Mouse (Mus musculus) embryonic facial prominence, embryonic 10.5 days (tissue): ENCODE data around the gene Gjc2. TPM values are rescaled to one million over a fixed set of nuclear protein-coding genes. Genes with fewer than 3 reads are reported as not detected.

Experiments
- DNase-seq: peaks from one replicate; pipeline ENCODE4 v3.0.0-alpha.2; 2017; ENCODE audit warnings: low spot score
- H3K27ac ChIP-seq: fragments of 300-500 bp; sonication (generic); replicated peaks from 2 replicates; pipeline ENCODE4 v1.5.1; 2016; ENCODE audit warnings: mild to moderate bottlenecking
- H3K27me3 ChIP-seq: fragments of 300-500 bp; sonication (generic); replicated peaks from 2 replicates; pipeline ENCODE4 v1.6.1; 2016; ENCODE audit warnings: low read depth, mild to moderate bottlenecking; ENCODE audit not compliant: poor library complexity, severe bottlenecking
- H3K36me3 ChIP-seq: fragments of 300-500 bp; sonication (generic); replicated peaks from 2 replicates; pipeline ENCODE4 v1.6.1; 2016; ENCODE audit warnings: mild to moderate bottlenecking, moderate library complexity
- H3K4me1 ChIP-seq: fragments of 300-500 bp; sonication (generic); 2 replicates; pipeline ENCODE4 v1.6.1; 2016
- H3K4me3 ChIP-seq: fragments of 300-500 bp; sonication (generic); 2 replicates; pipeline ENCODE4 v1.5.1; 2016; ENCODE audit warnings: mild to moderate bottlenecking, moderate library complexity
- H3K9me3 ChIP-seq: fragments of 300-500 bp; sonication (generic); 2 replicates; pipeline ENCODE4 v1.6.1; 2016; ENCODE audit warnings: mild to moderate bottlenecking
- WGBS: fragments of 180-500 bp; shearing (Covaris S2); methylation state at CpG from one replicate; pipeline ENCODE4 v1.1.7; 2016; 5-methylcytosine and 5-hydroxymethylcytosine counted together
- polyA plus RNA-seq: library from polyadenylated mRNA; unstranded; fragments of >200 nt; fragmentation: Nextera tagmentation; extraction: Ambion mirVana; gene quantifications from 2 replicates; pipeline ENCODE4 v1.2.1, GENCODE M21; 2016

Gjc2 gene
- polyA plus RNA-seq, 1 experiment from 2014 or later = 0.15 TPM

GRCm38 (mm10) chr11:59201216-59202002 lies 18.4 kb upstream of the Gjc2 start:
- DNase-seq = no peak
- Histone ChIP-seq H3K4me1 (peaks cover 17% of the 10 kb centered on the region), H3K27me3 (no peaks in the 10 kb centered on the region), H3K4me3 (peak overlapping the region; percentile 83), H3K36me3 (peaks cover 43% of the 10 kb centered on the region), H3K27ac (peak overlapping the region; percentile 85), H3K9me3 (no peaks in the 10 kb centered on the region)
- WGBS = 36% methylated on average over 16 of the region's 16 CpGs

DNA sequence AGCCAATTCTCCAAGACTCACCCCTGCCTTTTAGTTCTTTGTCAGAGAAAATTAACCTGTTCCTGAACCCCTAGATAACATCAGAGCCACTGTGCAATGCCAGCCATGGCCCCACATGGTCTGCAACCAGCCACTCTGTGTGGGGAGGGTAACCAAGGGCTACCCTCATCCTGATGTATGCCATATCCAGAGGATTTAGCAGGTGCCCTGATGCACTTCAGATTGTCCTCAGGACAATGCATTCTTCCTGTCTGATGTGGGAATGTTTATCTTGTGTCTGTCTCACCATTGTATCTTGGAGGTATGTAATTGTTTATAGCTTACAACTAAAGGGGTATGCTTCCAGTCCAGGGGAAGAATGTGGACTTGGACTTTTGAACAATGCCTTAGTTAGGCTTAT lies 13.2 kb upstream of the Gjc2 start:
- peaks cover 5% of the 10 kb centered on the region for H3K4me1 ChIP-seq
- H3K4me3 ChIP-seq = no peak overlapping the region
- no peaks in the 10 kb centered on the region for H3K9me3 ChIP-seq
- H3K36me3 ChIP-seq = peaks cover 18% of the 10 kb centered on the region
- no peak overlapping the region for H3K27ac ChIP-seq
- no peak for DNase-seq
- H3K27me3 ChIP-seq = no peaks in the 10 kb centered on the region

DNA sequence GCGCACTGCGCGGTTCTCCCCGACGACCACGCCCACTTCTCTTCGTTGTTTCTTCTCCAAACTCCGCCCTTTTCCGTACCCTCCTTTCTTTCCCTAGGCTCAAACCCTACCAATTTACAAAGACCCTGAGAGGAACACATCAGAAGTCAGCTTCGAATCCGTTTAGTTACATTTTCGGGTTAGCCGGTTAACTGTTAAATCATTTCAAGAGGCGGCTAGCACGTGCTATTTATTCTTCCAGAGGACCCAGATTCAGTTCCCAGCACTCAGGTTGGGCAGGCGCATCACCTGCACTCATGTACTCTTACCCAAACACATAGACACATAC lies 9.0 kb upstream of the Gjc2 start, which contains the start of gene Guk1:
TSS of gene Guk1 (minus strand) at position 154 of the 328 bp plus-strand sequence.
- H3K27ac ChIP-seq = peak within 1 kb of the TSS; percentile 87
- no peaks in the 10 kb centered on the region for H3K9me3 ChIP-seq
- 6% methylated on average over 16 of the region's 16 CpGs for WGBS
- peaks cover 12% of the 10 kb centered on the region for H3K4me1 ChIP-seq
- H3K4me3 ChIP-seq = peak within 1 kb of the TSS; percentile 75
- no peaks in the 10 kb centered on the region for H3K27me3 ChIP-seq
- 0 out of 2 replicates have a peak, but pooled peaks cover 3% of the 10 kb centered on the region for H3K36me3 ChIP-seq
- no peak for DNase-seq

- peaks cover 12% of the 10 kb centered on the region for H3K4me1 ChIP-seq
- WGBS = under 1% methylated on average over 59 of the region's 59 CpGs
- H3K9me3 ChIP-seq = no peaks in the 10 kb centered on the region
- peak; percentile 93 for DNase-seq
- peak overlapping the region; percentile 75 for H3K4me3 ChIP-seq
- H3K27ac ChIP-seq = peak overlapping the region; percentile 87
- no peaks in the 10 kb centered on the region for H3K27me3 ChIP-seq
- peaks cover 9% of the 10 kb centered on the region for H3K36me3 ChIP-seq
Measured at GRCm38 (mm10) chr11:59191231-59192058, 8.4 kb upstream of the Gjc2 start.

DNA sequence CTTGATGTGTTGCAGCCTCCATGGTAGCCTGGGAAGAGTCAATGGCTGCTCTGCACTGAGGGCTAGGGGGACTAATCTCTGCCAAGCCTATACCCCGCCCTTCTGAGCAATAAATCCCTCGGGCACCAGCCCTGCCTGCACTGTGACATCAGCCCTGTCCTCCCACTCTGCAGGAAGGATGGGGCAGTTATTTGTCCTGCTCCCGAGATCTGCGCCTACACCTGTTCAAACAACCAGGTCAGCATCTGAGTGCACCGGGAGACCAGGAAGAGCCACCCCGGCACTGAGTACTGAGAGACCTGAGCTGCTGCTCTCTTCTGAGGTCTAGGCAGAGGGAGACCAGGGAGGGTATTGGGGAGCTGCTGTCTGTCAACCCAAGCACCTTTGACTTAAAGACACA lies 4.7 kb upstream of the Gjc2 start:
- Histone ChIP-seq H3K27ac (no peak overlapping the region), H3K27me3 (no peaks in the 10 kb centered on the region), H3K36me3 (peaks cover 47% of the 10 kb centered on the region), H3K4me3 (no peak overlapping the region), H3K9me3 (no peaks in the 10 kb centered on the region), H3K4me1 (peaks cover 12% of the 10 kb centered on the region)
- 88% methylated on average over 6 of the region's 6 CpGs for WGBS
- DNase-seq = no peak

DNA sequence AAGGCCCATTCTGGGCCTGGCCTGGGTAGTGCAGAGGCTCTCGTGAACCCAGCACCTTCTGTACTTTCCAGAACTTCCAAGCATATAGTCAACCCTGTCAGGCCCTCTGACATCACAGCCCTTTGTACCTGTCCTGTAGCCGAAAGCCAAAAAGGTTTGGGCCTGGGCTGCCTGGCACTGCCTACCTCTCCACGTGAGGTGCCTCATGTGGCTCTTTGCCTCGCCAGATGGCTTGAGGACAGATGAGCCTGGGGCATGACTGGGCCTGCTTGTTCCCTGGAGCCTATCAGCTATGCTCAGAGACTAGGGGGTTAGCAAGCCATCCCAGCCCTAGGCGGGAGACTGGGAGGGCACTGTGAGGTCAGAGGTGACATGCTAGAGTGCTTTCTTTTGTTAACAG lies 2.5 kb upstream of the Gjc2 start:
- DNase-seq = no peak
- Histone ChIP-seq H3K4me3 (no peak overlapping the region), H3K27me3 (0 out of 2 replicates have a peak, but pooled peaks cover 10% of the 10 kb centered on the region), H3K27ac (no peak overlapping the region), H3K9me3 (no peaks in the 10 kb centered on the region), H3K4me1 (peaks cover 5% of the 10 kb centered on the region; the same call in 1 of the 2 replicates), H3K36me3 (peaks cover 54% of the 10 kb centered on the region)
- 81% methylated on average over 5 of the region's 5 CpGs for WGBS

DNA sequence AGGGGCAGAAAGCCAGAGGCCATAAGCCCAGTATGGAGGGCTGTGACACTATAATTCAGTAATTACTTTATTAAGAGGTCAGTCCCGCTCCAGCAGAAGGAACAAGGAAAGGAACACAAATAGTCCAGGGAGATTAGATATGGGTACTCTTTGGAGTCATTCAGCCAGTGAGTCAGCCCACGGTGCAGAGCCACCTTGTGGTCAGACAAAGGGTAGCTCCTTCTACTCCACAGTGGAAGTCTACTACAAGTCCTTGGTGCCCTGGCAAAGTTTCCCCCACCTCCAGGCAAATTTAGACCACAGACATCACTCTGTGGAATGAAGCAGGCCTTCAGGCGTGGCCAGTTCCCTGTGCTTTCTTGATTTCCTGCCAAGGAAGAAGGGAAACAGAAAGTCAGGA lies 808 bp upstream of the Gjc2 start:
- DNase-seq = peak; percentile 45
- Histone ChIP-seq H3K4me3 (no peak overlapping the region), H3K27me3 (peaks cover 26% of the 10 kb centered on the region), H3K27ac (no peak overlapping the region), H3K4me1 (no peaks in the 10 kb centered on the region), H3K36me3 (peaks cover 54% of the 10 kb centered on the region), H3K9me3 (no peaks in the 10 kb centered on the region)
- 47% methylated on average over 3 of the region's 3 CpGs for WGBS

GRCm38 (mm10) chr11:59176921-59177320 lies 6.1 kb downstream of the Gjc2 start:
- Histone ChIP-seq H3K27me3 (peaks cover 89% of the 10 kb centered on the region), H3K4me1 (peaks cover 11% of the 10 kb centered on the region), H3K4me3 (peak overlapping the region; percentile 34), H3K36me3 (no peaks in the 10 kb centered on the region), H3K27ac (no peak overlapping the region), H3K9me3 (no peaks in the 10 kb centered on the region)
- WGBS = 5% methylated on average over 34 of the region's 34 CpGs
- no peak for DNase-seq

DNA sequence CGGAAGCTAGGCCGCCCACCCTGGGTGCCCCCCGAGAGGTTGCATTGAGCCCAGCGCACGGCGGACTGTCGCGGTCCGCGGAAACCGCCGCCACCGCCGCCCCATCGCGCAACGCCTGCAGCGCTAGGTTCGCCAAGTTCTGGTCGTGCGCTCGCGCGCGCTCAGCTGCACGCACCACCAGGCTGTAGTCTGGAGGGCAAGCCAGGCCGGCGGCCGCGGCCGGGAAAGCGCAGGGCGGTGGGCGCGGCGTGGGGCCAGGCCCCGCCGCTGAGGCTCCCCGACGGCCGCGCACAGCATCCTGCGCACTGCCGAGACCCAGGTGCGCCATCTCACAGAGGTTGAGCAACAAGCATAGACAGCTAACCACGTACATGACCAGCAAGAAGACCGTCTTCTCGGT lies 6.5 kb downstream of the Gjc2 start:
- no peaks in the 10 kb centered on the region for H3K9me3 ChIP-seq
- peak overlapping the region; percentile 34 for H3K4me3 ChIP-seq
- no peaks in the 10 kb centered on the region for H3K36me3 ChIP-seq
- WGBS = 4% methylated on average over 48 of the region's 48 CpGs
- no peak overlapping the region for H3K27ac ChIP-seq
- H3K27me3 ChIP-seq = peaks cover 87% of the 10 kb centered on the region
- DNase-seq = peak; percentile 21
- peaks cover 11% of the 10 kb centered on the region for H3K4me1 ChIP-seq

DNA sequence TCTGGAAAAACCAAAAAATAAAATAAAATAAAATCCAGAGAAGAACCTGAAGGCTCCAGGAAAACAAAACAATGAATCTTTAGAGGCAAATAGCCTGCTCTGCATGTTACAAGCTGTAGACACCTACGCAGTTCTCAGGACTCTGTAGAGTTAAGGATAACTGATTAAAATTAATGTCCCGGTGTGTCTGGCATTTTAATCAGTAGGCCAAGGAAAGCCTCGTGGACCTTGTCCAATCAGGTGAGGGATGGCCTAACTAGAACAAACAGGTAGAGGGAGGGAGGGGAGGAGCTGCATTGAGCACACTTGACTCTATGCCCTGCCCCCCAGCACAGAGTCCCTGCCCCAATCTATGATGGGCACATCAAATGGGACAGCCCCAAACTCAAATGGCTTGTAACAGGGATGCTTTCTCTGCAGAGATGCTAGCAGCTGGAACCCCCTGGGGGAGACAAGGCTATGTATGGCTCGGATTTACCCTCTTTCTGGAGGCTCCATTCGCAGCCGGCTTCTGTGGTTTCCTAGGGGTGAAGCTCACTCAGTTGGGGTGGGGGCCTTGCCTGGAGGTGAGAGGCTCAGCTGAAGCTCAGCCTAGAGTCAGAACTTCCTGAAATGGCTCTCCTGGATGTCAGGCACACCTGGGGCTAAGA lies 8.7 kb downstream of the Gjc2 start:
- no peaks in the 10 kb centered on the region for H3K36me3 ChIP-seq
- no peak overlapping the region for H3K27ac ChIP-seq
- H3K27me3 ChIP-seq = peaks cover 73% of the 10 kb centered on the region
- H3K4me3 ChIP-seq = no peak overlapping the region
- DNase-seq = no peak
- H3K9me3 ChIP-seq = no peaks in the 10 kb centered on the region
- peaks cover 11% of the 10 kb centered on the region for H3K4me1 ChIP-seq
- WGBS = 58% methylated on average over 6 of the region's 6 CpGs

DNA sequence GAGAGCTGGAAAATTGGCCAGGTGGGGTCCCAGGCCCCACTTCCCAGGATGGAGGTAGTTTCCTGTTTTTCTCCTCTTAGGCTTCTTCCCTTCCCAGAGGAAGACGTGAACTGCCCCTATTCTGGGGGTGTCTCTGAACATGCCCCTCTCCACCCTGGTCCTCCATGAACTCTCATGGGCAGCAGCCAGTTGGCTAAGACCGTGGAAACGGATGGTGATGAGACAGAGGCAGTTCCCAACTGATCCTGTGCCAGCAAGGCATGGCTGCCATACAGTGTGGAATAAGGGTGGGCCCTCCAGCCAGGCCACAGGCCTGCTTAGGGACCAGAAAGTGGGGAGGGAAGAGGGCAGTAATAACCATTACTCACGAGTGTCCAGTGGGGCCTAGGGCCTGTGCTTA lies 12.5 kb downstream of the Gjc2 start:
- no peak for DNase-seq
- WGBS = 76% methylated on average over 4 of the region's 4 CpGs
- Histone ChIP-seq H3K4me1 (no peaks in the 10 kb centered on the region), H3K9me3 (no peaks in the 10 kb centered on the region), H3K4me3 (no peak overlapping the region), H3K27me3 (peaks cover 35% of the 10 kb centered on the region), H3K36me3 (no peaks in the 10 kb centered on the region), H3K27ac (no peak overlapping the region)

GRCm38 (mm10) chr11:59169807-59170206 lies 13.2 kb downstream of the Gjc2 start:
- Histone ChIP-seq H3K4me1 (no peaks in the 10 kb centered on the region), H3K9me3 (no peaks in the 10 kb centered on the region), H3K36me3 (no peaks in the 10 kb centered on the region), H3K27ac (no peak overlapping the region), H3K4me3 (no peak overlapping the region), H3K27me3 (peaks cover 28% of the 10 kb centered on the region)
- no peak for DNase-seq
- WGBS = 63% methylated on average over 3 of the region's 3 CpGs
